Mouse (Mus musculus) lung, postnatal 14 days (tissue): ENCODE measurements around the gene Dcun1d4.

Experiments
- DNase-seq: peaks from one replicate; pipeline ENCODE4 v3.0.0; 2021

Gene Dcun1d4

GRCm38 (mm10) chr5:73601361-73601763 lies 120.6 kb downstream of the Dcun1d4 start:
- DNase-seq: no peak

- DNase-seq: no peak
Observed at GRCm38 (mm10) chr5:73602865-73603264, 122.1 kb downstream of the Dcun1d4 start.

GRCm38 (mm10) chr5:73604542-73604941 lies 123.7 kb downstream of the Dcun1d4 start:
- DNase-seq: no peak

- no peak for DNase-seq
Observed at GRCm38 (mm10) chr5:73604964-73605363, 124.2 kb downstream of the Dcun1d4 start.
